Mouse (Mus musculus) olfactory bulb, adult 2 months (tissue): ENCODE data around the gene Podn. TPM values are rescaled to one million over a fixed set of nuclear protein-coding genes. Genes with fewer than 3 reads are reported as not detected.

ENCODE experiments used
- H3K27ac ChIP-seq: fragments of 200-500 bp; 2 replicates; pipeline ENCODE4 v1.5.1; 2012; ENCODE audit warnings: low read depth, low read length; ENCODE audit not compliant: insufficient read depth
- H3K4me1 ChIP-seq: fragments of 200-500 bp; 2 replicates; pipeline ENCODE4 v1.6.1; 2012; ENCODE audit warnings: low read length; ENCODE audit not compliant: control insufficient read depth, insufficient read depth
- H3K4me3 ChIP-seq: fragments of 200-500 bp; 2 replicates; pipeline ENCODE4 v1.5.1; 2012; ENCODE audit warnings: mild to moderate bottlenecking, low read depth, low read length, moderate library complexity; ENCODE audit not compliant: insufficient read depth
- CTCF ChIP-seq: fragments of 200-500 bp; IDR thresholded peaks from 2 replicates; pipeline ENCODE4 v1.5.1; 2012; ENCODE audit warnings: low read depth, mild to moderate bottlenecking, low read length, moderate library complexity; ENCODE audit not compliant: insufficient read depth
- POLR2A ChIP-seq: fragments of 200-500 bp; IDR thresholded peaks from 2 replicates; pipeline ENCODE4 v1.6.1; 2012; ENCODE audit warnings: mild to moderate bottlenecking, low read depth, low read length, moderate library complexity; ENCODE audit not compliant: insufficient read depth
- WGBS: fragments of 180-500 bp; shearing (Covaris S2); methylation state at CpG from one replicate; pipeline ENCODE4 v1.1.7; 2018; 5-methylcytosine and 5-hydroxymethylcytosine counted together
- polyA plus RNA-seq: library from polyadenylated mRNA; stranded (reverse); fragments of >200 nt; gene quantifications from 2 replicates; pipeline ENCODE4 v1.2.4, GENCODE M21; 2012; ENCODE audit warnings: low replicate concordance; ENCODE audit not compliant: missing spikeins, insufficient read depth, insufficient read length

Gene Podn
- polyA plus RNA-seq, 1 experiment: not detected

DNA sequence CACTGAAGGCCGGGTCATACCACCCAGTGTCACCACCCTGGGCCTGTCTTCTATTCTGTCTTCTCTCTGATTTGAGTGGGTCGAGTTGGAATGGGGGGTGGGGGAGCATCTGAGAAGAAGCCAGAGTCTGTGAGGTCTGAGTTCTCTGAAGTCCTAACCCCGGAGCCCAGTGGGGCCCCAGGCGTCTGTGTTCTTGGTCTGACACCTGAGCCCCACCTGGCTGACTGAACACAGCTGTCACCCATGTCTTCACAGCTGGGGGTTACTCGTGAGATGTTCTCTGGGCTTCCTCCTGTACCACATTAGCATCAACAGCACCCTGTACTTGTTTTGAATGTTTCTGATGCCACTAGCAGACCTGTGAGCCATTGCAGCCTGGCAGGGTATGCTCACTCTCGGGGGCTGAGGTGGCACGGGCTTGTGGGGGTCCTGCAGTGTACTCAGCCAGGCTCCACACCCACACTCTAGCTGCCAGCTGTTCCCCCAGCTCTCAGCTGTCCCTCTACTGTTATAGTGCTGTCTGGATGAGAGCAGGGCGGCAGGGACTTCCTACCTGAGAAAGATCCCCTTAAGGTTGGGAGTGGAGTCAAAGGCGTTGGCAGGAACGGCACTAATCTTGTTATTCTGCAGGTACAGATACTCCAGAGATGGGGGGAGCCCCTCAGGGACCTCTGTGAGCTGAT, 77.9 kb downstream of the Podn start:
- no peak overlapping the region for H3K27ac ChIP-seq
- H3K4me1 ChIP-seq: peaks cover 39% of the 10 kb centered on the region
- no peak overlapping the region for H3K4me3 ChIP-seq
- WGBS: 69% methylated on average over 10 of the region's 10 CpGs
- no peak for TF ChIP-seq POLR2A
- no peak for TF ChIP-seq CTCF

DNA sequence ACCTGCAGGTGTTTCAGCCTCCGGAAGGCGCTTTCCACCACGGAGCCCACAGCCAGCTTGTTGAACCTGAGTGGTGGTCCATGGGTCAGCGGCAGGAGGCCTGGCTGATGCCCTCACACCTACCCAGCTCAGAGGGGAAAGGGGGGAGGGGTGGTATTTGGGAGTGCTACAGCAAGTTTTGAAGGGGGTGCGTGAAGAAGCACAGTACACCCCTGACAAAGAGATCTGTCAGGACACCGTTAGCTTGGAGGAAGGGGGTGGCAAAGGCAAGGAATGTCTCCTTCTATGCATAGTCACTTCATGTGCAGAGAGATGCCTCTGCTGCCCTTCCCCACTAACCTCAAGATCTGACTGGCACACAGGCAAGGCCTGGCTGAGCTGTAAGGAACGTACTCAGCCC, 78.4 kb downstream of the Podn start:
- H3K27ac ChIP-seq: no peak overlapping the region
- whole genome bisulfite sequencing: 89% methylated on average over 7 of the region's 7 CpGs
- no peak for TF ChIP-seq CTCF
- no peak for TF ChIP-seq POLR2A
- H3K4me1 ChIP-seq: peaks cover 39% of the 10 kb centered on the region
- no peak overlapping the region for H3K4me3 ChIP-seq

- Histone ChIP-seq H3K4me1 (peaks cover 29% of the 10 kb centered on the region), H3K4me3 (no peak overlapping the region), H3K27ac (no peak overlapping the region)
- WGBS: 82% methylated on average over 3 of the region's 3 CpGs
- no peak for TF ChIP-seq POLR2A
- TF ChIP-seq CTCF: no peak
Measured at GRCm38 (mm10) chr4:108016321-108016720, 79.9 kb downstream of the Podn start.

DNA sequence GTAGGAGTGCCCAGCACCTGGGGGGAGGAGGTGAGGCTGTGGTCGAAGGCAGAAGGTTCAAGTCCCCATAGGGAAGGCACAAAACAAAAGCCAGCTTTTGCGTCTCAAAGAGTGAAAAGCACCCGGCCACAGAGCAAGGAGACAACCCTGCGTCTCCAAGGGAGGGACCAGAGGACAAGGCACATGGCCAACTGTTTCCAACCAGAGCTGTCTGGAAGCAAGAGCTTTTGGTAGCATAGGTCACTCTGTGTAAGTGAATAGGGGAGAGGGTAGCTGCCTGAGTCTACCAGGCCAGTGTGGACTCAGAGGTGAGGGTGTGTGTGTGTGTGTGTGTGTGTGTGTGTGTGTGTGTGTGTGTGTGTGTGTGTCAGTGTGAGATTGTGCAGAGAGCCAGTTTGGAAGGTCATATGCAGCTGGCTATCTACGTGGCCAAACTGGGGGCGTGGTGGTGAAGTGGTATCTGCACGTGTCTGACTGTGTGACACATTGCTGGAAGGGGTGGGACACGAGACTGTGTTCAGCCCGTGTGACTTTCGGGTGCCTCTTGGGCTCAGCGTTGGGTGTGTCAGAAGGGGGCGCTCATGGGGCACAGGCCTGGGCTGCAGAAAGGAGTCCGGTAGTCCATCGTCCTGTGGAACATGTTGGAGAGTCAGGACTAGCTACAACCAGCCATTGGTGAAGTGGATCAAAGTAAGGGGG, 81.0 kb downstream of the Podn start:
- H3K4me1 ChIP-seq: peaks cover 26% of the 10 kb centered on the region
- no peak overlapping the region for H3K4me3 ChIP-seq
- no peak for TF ChIP-seq CTCF
- no peak for TF ChIP-seq POLR2A
- no peak overlapping the region for H3K27ac ChIP-seq
- WGBS: 68% methylated on average over 14 of the region's 14 CpGs

GRCm38 (mm10) chr4:108014466-108014865, 81.8 kb downstream of the Podn start:
- Histone ChIP-seq H3K4me1 (peaks cover 22% of the 10 kb centered on the region), H3K4me3 (no peak overlapping the region), H3K27ac (no peak overlapping the region)
- no peak for TF ChIP-seq CTCF
- 84% methylated on average over 2 of the region's 2 CpGs for WGBS

- H3K27ac ChIP-seq: no peak overlapping the region
- 85% methylated on average over 8 of the region's 8 CpGs for WGBS
- TF ChIP-seq POLR2A (no peak), CTCF (no peak)
- no peaks in the 10 kb centered on the region for H3K4me1 ChIP-seq
- H3K4me3 ChIP-seq: no peak overlapping the region
Measured at GRCm38 (mm10) chr4:108008541-108008940, 87.7 kb downstream of the Podn start.

- Histone ChIP-seq H3K4me3 (no peak overlapping the region), H3K4me1 (no peaks in the 10 kb centered on the region), H3K27ac (no peak overlapping the region)
- TF ChIP-seq CTCF: no peak
- no peak for TF ChIP-seq POLR2A
- 86% methylated on average over 7 of the region's 7 CpGs for WGBS
Measured at GRCm38 (mm10) chr4:108007532-108008103, 88.6 kb downstream of the Podn start.

DNA sequence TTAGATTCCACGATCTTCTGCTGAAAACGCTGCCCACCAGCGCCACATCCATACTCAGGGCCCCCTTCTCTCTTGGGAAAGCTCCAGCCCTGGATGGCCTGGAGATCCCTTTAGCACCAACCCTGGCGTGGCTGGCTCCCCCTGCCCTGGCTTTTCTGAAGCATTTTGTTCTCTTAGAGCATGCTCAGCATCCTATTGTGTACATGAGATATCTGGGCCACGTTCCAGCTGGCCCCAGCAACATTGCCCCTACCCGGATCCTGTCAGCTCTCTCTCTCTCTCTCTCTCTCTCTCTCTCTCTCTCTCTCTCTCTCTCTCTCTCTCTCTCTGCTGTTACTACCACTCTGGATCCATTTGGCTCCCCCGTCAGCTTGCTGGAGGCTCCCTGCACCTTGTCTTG, 90.9 kb downstream of the Podn start:
- Histone ChIP-seq H3K4me1 (no peaks in the 10 kb centered on the region), H3K27ac (no peak overlapping the region), H3K4me3 (no peak overlapping the region)
- TF ChIP-seq POLR2A: no peak
- TF ChIP-seq CTCF: no peak
- 55% methylated on average over 7 of the region's 7 CpGs for WGBS

DNA sequence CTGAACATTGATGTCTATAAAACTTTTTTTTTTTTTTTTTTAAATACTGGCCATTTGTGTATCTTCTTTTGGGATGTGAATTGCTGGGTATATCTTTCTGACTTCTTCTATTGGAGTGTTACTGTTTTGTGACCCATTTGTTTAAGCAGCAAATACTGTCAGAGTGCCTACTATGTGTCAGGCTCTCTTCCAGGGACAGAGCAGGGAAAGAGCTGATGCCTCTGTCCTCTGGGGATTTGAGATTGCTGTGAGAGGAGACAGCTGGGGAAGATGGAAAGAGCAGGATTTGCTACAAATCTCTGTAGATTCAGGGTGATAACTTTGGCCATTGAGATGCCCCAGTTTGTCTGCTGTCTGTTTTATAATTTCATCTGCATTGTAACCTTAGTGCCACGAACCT, 96.9 kb downstream of the Podn start:
- Histone ChIP-seq H3K4me3 (no peak overlapping the region), H3K27ac (no peak overlapping the region), H3K4me1 (peaks cover 3% of the 10 kb centered on the region)
- 100% methylated on average over 1 of the region's 1 CpGs for WGBS
- no peak for TF ChIP-seq CTCF
- no peak for TF ChIP-seq POLR2A
